Mouse (Mus musculus) neural tube, embryonic 14.5 days (tissue): ENCODE results near the gene Tsc2. TPM values are rescaled to one million over a fixed set of nuclear protein-coding genes. Genes with fewer than 3 reads are reported as not detected.

Source experiments
- ATAC-seq: fragments of 200-750 bp; cut with Nextera tagmentation; 2 replicates; pipeline ENCODE4 v1.8.0; 2017; ENCODE audit warnings: low read depth, mild to moderate bottlenecking, moderate TSS enrichment, moderate library complexity
- H3K27ac ChIP-seq: fragments of 300-500 bp; sonication (generic); 2 replicates; pipeline ENCODE4 v1.5.1; 2014; ENCODE audit warnings: low read depth, mild to moderate bottlenecking, control low read depth, low read length, moderate library complexity, mixed read lengths
- H3K27me3 ChIP-seq: fragments of 300-500 bp; sonication (generic); 2 replicates; pipeline ENCODE4 v1.6.1; 2014; ENCODE audit warnings: low read length; ENCODE audit not compliant: control insufficient read depth, insufficient read depth
- H3K36me3 ChIP-seq: fragments of 300-500 bp; sonication (generic); 2 replicates; pipeline ENCODE4 v1.6.1; 2014; ENCODE audit warnings: low read length, mixed read lengths; ENCODE audit not compliant: control insufficient read depth, insufficient read depth
- H3K4me1 ChIP-seq: fragments of 300-500 bp; sonication (generic); 2 replicates; pipeline ENCODE4 v1.6.1; 2014; ENCODE audit warnings: low read length; ENCODE audit not compliant: control insufficient read depth, insufficient read depth
- H3K4me2 ChIP-seq: fragments of 300-500 bp; sonication (generic); 2 replicates; pipeline ENCODE4 v1.6.1; 2014; ENCODE audit warnings: mild to moderate bottlenecking, low read depth, low read length, control low read depth
- H3K4me3 ChIP-seq: fragments of 300-500 bp; sonication (generic); 2 replicates; pipeline ENCODE4 v1.5.1; 2014; ENCODE audit warnings: low read depth, low read length, control low read depth, mixed read lengths
- H3K9ac ChIP-seq: fragments of 300-500 bp; sonication (generic); replicated peaks from 2 replicates; pipeline ENCODE4 v1.6.1; 2014; ENCODE audit warnings: low read depth, mild to moderate bottlenecking, control low read depth, low read length, mixed read lengths
- H3K9me3 ChIP-seq: fragments of 300-500 bp; sonication (generic); 2 replicates; pipeline ENCODE4 v1.6.1; 2016; ENCODE audit warnings: low read length; ENCODE audit not compliant: control insufficient read depth
- WGBS: fragments of 180-500 bp; shearing (Covaris S2); extraction: QIAGEN DNeasy Blood & Tissue Kit; methylation state at CpG from one replicate; pipeline ENCODE4 v1.1.7; 2014; 5-methylcytosine and 5-hydroxymethylcytosine counted together
- polyA plus RNA-seq: library from polyadenylated mRNA; unstranded; fragments of >200 nt; fragmentation: Nextera tagmentation; extraction: Ambion mirVana; gene quantifications from 2 replicates; pipeline ENCODE4 v1.2.1, GENCODE M21; 2014

Tsc2 gene
- polyA plus RNA-seq, 1 experiment from 2014 or later = 74.7 TPM

DNA sequence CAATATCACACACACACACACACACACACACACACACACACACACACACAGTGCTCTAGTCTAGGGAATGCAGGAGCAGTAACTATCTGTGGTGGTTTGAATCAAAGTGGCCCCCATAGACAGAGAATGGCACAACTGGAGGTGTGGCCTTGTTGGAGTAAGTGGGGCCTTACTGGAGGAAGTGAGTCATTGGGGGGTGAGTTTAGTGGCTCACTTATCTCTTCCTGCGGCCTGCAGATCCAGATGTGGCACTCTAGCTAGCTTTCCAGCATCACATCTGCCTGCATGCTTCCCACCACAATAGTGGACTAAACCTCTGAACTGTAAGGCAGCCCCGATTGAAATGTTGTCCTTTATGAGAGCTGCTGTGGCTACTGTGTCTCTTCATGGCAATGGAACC is 21.7 kb downstream of the Tsc2 start:
- Histone ChIP-seq H3K9ac (no peak overlapping the region), H3K4me1 (no peaks in the 10 kb centered on the region), H3K27ac (no peak overlapping the region), H3K4me2 (no peak overlapping the region), H3K36me3 (peaks cover 63% of the 10 kb centered on the region), H3K27me3 (no peaks in the 10 kb centered on the region), H3K9me3 (no peaks in the 10 kb centered on the region), H3K4me3 (no peak overlapping the region)
- WGBS = 92% methylated on average over 2 of the region's 2 CpGs
- no peak for ATAC-seq

DNA sequence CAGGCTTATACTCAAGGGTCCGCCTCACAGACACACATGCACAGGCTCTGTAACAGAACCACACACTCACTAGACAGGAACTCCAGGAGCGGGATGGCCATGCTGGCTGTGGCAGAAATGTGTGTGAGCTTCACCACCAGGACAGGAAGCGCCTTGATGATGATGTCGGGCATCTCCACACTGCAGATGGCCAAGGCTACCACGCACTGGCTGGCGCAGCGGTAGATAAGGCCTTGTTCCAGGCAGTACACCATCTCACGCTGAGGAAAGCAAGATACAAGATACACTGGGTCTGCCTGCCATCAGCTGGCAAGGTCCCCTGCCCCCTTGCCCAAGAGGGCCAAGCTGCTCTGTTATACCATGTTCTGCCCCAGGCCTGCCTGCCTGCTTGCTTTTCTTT is 23.6 kb downstream of the Tsc2 start:
- WGBS = 96% methylated on average over 8 of the region's 8 CpGs
- no peaks in the 10 kb centered on the region for H3K4me1 ChIP-seq
- H3K4me3 ChIP-seq = no peak overlapping the region
- peaks cover 65% of the 10 kb centered on the region for H3K36me3 ChIP-seq
- no peak for ATAC-seq
- H3K27ac ChIP-seq = no peak overlapping the region
- H3K9me3 ChIP-seq = no peaks in the 10 kb centered on the region
- H3K4me2 ChIP-seq = no peak overlapping the region
- no peak overlapping the region for H3K9ac ChIP-seq
- H3K27me3 ChIP-seq = no peaks in the 10 kb centered on the region

DNA sequence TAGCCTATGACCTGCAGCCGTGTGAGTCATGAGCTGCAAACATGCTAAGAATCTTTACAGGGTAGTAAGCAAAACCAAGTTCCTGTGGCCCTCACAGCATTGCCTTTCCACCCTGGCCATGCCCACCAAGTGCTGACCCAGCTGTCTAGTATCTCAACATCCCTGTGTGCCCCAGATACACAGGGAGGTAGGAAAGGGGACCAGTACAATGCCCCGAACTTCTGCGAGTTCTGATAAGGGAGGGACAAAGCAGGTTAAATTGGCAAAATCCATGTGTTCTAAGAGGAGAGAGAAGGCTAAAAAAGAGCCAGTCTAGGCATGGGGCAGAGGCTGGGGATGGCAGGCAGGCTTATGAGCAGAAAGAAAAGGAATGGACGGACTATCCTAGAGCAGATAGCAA is 24.1 kb downstream of the Tsc2 start:
- H3K27me3 ChIP-seq = no peaks in the 10 kb centered on the region
- H3K9me3 ChIP-seq = no peaks in the 10 kb centered on the region
- WGBS = 90% methylated on average over 4 of the region's 4 CpGs
- no peak overlapping the region for H3K9ac ChIP-seq
- H3K36me3 ChIP-seq = peaks cover 66% of the 10 kb centered on the region
- no peak overlapping the region for H3K27ac ChIP-seq
- H3K4me1 ChIP-seq = no peaks in the 10 kb centered on the region
- ATAC-seq = no peak
- no peak overlapping the region for H3K4me2 ChIP-seq
- H3K4me3 ChIP-seq = no peak overlapping the region

DNA sequence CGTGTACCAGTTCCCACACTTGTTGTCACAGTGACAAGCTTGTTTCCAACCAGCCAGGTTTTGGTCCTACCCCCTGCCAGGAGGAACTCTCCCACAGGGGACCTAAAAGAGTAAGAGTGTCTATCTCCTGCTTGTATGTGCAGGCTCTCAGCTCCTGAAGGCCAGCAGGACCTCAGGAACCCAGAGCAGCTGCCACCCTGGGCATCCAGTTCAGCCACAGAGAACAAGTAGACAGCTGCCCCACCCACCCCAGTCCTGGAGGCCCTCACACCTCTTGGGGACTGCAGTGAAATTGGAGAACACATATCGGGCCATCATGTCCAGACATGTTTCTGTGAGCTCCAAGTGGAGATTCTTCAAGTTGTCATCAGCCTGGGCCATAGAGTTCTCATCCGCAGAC is 27.9 kb downstream of the Tsc2 start:
- Histone ChIP-seq H3K27ac (no peak overlapping the region), H3K4me2 (no peak overlapping the region), H3K27me3 (no peaks in the 10 kb centered on the region), H3K36me3 (peaks cover 84% of the 10 kb centered on the region), H3K4me3 (no peak overlapping the region), H3K9me3 (no peaks in the 10 kb centered on the region), H3K4me1 (no peaks in the 10 kb centered on the region), H3K9ac (no peak overlapping the region)
- WGBS = 100% methylated on average over 3 of the region's 3 CpGs
- ATAC-seq = no peak

DNA sequence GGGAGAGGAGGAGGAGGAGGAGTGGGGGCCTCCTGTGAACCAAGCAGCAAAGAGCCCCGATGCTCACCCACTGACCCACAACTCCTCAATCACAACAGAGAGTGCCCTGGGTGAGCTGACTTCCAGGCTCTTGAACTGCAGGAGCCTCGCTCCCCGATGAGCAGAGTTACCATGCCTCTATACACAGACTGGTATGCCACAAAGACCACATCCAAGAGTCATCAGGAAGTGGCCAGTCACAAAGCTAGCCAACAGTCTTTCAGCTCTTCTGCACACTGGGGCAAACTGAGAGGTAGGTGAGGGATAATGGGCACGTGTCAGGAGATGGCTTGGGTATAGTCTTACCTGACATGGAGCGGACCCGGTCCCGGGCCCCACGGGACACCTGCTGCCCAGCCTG is 28.5 kb downstream of the Tsc2 start:
- H3K4me3 ChIP-seq = no peak overlapping the region
- no peaks in the 10 kb centered on the region for H3K4me1 ChIP-seq
- H3K27ac ChIP-seq = no peak overlapping the region
- ATAC-seq = no peak
- H3K4me2 ChIP-seq = no peak overlapping the region
- H3K36me3 ChIP-seq = peaks cover 82% of the 10 kb centered on the region
- 90% methylated on average over 8 of the region's 8 CpGs for WGBS
- H3K9me3 ChIP-seq = no peaks in the 10 kb centered on the region
- H3K27me3 ChIP-seq = no peaks in the 10 kb centered on the region
- H3K9ac ChIP-seq = no peak overlapping the region

DNA sequence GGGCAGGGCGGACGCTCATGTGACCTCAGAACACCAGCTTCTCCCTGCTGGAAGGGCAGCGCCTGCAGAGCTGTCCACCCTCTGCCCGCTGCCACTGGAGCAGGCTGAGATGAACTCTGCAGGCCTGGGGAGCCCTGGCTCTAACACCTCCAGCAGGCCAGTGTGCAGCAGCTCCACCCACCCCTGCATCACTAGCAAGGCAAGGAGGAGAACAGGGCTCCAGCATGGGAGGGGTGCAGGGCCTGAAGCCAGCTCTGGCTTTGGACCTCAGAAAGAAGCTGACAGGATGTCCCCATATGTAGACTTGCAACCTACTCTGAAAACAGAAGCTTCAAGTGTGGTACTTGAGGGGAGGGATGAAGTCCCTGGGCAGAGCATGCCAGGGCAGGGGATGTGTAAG is 31.9 kb downstream of the Tsc2 start:
- no peak overlapping the region for H3K27ac ChIP-seq
- ATAC-seq = no peak
- 94% methylated on average over 4 of the region's 4 CpGs for WGBS
- H3K4me2 ChIP-seq = no peak overlapping the region
- H3K4me3 ChIP-seq = no peak overlapping the region
- no peaks in the 10 kb centered on the region for H3K27me3 ChIP-seq
- no peaks in the 10 kb centered on the region for H3K4me1 ChIP-seq
- H3K36me3 ChIP-seq = peaks cover 80% of the 10 kb centered on the region
- H3K9ac ChIP-seq = no peak overlapping the region
- no peaks in the 10 kb centered on the region for H3K9me3 ChIP-seq

DNA sequence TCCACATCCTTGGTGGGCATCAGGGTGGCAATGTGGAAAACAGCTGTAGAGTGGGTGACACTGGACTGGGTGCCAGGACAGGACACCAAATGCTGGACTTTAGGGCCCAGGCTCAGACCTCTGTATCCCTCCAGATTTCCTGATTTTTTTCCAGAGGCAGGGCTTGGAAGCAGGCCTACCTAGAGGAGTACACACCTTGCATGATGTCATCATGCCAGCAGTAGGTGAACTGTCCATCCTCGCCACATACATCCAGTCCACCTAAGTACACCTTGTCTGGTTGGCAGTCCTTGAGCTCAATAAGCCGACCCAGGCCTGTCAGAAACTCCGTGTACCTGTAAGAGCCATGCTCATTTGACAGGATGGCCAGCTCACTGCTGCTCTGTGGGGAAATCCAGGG is 34.4 kb downstream of the Tsc2 start:
- ATAC-seq = no peak
- Histone ChIP-seq H3K4me3 (no peak overlapping the region), H3K4me1 (no peaks in the 10 kb centered on the region), H3K27me3 (no peaks in the 10 kb centered on the region), H3K9ac (no peak overlapping the region), H3K9me3 (no peaks in the 10 kb centered on the region), H3K4me2 (no peak overlapping the region), H3K36me3 (peaks cover 86% of the 10 kb centered on the region), H3K27ac (no peak overlapping the region)
- 94% methylated on average over 3 of the region's 3 CpGs for WGBS

DNA sequence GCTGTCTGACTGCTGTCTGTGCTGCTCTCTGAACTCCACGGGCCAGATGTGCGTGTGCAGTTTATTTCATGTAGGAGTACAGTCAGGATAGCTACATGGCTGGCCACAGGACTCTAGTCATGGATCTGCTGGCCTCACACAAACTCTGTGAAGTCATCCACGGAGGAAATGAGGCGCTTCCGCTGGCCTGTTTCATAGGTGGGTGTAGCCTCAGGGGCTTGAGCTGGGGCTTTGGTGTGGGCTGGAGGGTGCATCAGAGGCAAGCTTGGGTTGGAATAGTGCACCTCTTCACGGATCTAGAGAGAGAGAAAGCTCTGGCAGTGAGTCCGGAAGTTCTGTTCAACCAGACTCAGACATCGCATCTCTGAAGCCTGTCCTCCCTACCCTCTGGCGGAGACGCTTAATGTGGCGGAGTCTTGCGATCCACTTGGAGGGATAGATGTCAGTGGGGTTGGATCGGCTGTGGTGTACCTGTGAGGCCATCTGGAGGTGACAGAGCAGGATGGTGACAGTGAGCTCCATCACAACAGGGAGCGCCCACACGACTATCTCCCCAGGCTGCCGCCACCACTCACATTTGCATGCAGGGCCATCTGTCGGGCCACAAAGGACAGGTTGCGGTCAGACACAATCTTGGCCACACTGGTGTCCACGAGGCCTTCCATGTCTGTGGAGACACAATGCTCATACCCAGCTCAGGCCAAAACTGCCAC is 35.8 kb downstream of the Tsc2 start:
- Histone ChIP-seq H3K4me1 (no peaks in the 10 kb centered on the region), H3K4me3 (no peak overlapping the region), H3K27ac (no peak overlapping the region), H3K9ac (no peak overlapping the region), H3K27me3 (no peaks in the 10 kb centered on the region), H3K36me3 (peaks cover 85% of the 10 kb centered on the region), H3K9me3 (no peaks in the 10 kb centered on the region), H3K4me2 (no peak overlapping the region)
- 92% methylated on average over 19 of the region's 19 CpGs for WGBS
- no peak for ATAC-seq

DNA sequence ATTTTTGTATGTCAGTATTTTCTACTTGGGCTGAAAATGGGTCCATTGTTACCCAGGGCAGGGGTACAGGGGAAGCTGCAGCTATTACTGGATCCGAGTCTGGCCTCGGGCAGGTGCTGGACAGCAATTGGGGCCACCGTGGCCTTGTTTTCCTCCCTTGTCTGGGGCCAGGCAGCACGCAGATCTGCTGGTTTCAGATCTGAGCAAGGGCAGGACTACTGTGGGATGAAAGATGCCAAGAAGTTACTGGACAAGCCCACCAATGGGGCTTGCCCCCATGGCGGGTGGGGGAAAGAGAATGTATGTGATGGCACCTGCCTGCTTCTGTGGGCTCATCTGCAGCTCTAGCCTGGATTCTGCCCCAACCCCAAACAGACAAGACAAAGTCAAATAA is 36.4 kb downstream of the Tsc2 start:
- Histone ChIP-seq H3K4me1 (no peaks in the 10 kb centered on the region), H3K9ac (no peak overlapping the region), H3K27ac (no peak overlapping the region), H3K4me3 (no peak overlapping the region), H3K9me3 (no peaks in the 10 kb centered on the region), H3K36me3 (peaks cover 87% of the 10 kb centered on the region), H3K27me3 (no peaks in the 10 kb centered on the region), H3K4me2 (no peak overlapping the region)
- ATAC-seq = no peak
- 80% methylated on average over 5 of the region's 5 CpGs for WGBS
